Mouse (Mus musculus) stomach, postnatal 0 days (tissue): ENCODE results near the gene Dnase1. TPM values are rescaled to one million over a fixed set of nuclear protein-coding genes. Genes with fewer than 3 reads are reported as not detected.
"Not testable (repeated sequence)": the region's sequence is repeated elsewhere in the genome, so short reads cannot be mapped to it uniquely, and the experiment has no call there.

Experiments used
- ATAC-seq: fragments of 200-750 bp; cut with Nextera tagmentation; 2 replicates; pipeline ENCODE4 v1.8.0; 2017; ENCODE audit not compliant: low FRiP score, low TSS enrichment
- DNase-seq: peaks from one replicate; pipeline ENCODE4 v3.0.0-alpha.2; 2016; ENCODE audit warnings: low spot score
- H3K27ac ChIP-seq: fragments of 300-500 bp; sonication (generic); replicated peaks from 2 replicates; pipeline ENCODE4 v1.5.1; 2014; ENCODE audit warnings: mild to moderate bottlenecking, control low read depth
- H3K27me3 ChIP-seq: fragments of 300-500 bp; sonication (generic); 2 replicates; pipeline ENCODE4 v1.6.1; 2014; ENCODE audit warnings: low read length; ENCODE audit not compliant: control insufficient read depth, insufficient read depth
- H3K36me3 ChIP-seq: fragments of 300-500 bp; sonication (generic); 2 replicates; pipeline ENCODE4 v1.6.1; 2014; ENCODE audit warnings: low read length, mixed read lengths; ENCODE audit not compliant: control insufficient read depth, insufficient read depth
- H3K4me1 ChIP-seq: fragments of 300-500 bp; sonication (generic); replicated peaks from 2 replicates; pipeline ENCODE4 v1.6.1; 2014; ENCODE audit warnings: antibody characterized with exemption; ENCODE audit not compliant: control insufficient read depth, insufficient read depth
- H3K4me2 ChIP-seq: fragments of 300-500 bp; sonication (generic); replicated peaks from 2 replicates; pipeline ENCODE4 v1.6.1; 2014; ENCODE audit warnings: low read depth, mild to moderate bottlenecking, control low read depth, moderate library complexity
- H3K4me3 ChIP-seq: fragments of 300-500 bp; sonication (generic); 2 replicates; pipeline ENCODE4 v1.5.1; 2014; ENCODE audit warnings: low read depth, low read length, control low read depth
- H3K9ac ChIP-seq: fragments of 300-500 bp; sonication (generic); 2 replicates; pipeline ENCODE4 v1.6.1; 2014; ENCODE audit warnings: mild to moderate bottlenecking, low read length, control low read depth, mixed read lengths
- H3K9me3 ChIP-seq: fragments of 300-500 bp; sonication (generic); 2 replicates; pipeline ENCODE4 v1.6.1; 2016; ENCODE audit warnings: low read length; ENCODE audit not compliant: control insufficient read depth
- CTCF ChIP-seq: IDR thresholded peaks from 2 replicates; pipeline ENCODE4 v1.5.1; 2016; ENCODE audit warnings: antibody characterized with exemption, low read depth, mild to moderate bottlenecking, moderate library complexity
- EP300 ChIP-seq: optimal IDR thresholded peaks from 2 replicates; pipeline ENCODE3; 2016; ENCODE audit warnings: antibody characterized with exemption
- WGBS: fragments of 180-500 bp; shearing (Covaris S2); extraction: QIAGEN DNeasy Blood & Tissue Kit; methylation state at CpG from one replicate; pipeline ENCODE4 v1.1.7; 2014; 5-methylcytosine and 5-hydroxymethylcytosine counted together
- polyA plus RNA-seq: library from polyadenylated mRNA; unstranded; fragments of >200 nt; fragmentation: Nextera tagmentation; extraction: Ambion mirVana; gene quantifications from 2 replicates; pipeline ENCODE4 v1.2.1, GENCODE M21; 2015

Dnase1 gene
- polyA plus RNA-seq, 1 experiment from 2014 or later = 0.78 TPM

DNA sequence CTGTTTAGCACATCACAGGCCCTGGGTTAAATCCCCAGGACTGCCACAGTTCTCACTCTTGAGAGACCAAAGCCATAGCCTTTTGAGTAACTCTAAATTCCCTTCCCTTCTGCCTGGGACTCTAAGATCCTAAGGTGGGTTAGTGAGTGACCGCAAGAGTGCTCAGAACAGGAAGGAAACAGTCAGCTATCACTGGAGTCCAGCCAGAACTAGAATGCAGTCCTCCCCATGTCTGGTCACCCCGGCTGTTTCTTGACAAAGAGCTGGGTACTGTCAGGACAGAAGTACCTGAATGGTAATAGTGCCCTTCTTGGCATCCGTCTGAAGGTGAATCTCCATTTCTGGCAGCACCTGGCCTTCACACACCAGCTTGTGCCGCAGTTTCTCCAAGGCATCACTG lies 28.2 kb downstream of the Dnase1 start:
- Histone ChIP-seq H3K9me3 (no peaks in the 10 kb centered on the region), H3K27ac (no peak overlapping the region), H3K27me3 (no peaks in the 10 kb centered on the region), H3K4me3 (no peak overlapping the region), H3K4me1 (no peaks in the 10 kb centered on the region), H3K36me3 (peaks cover 27% of the 10 kb centered on the region), H3K9ac (no peak overlapping the region), H3K4me2 (no peak overlapping the region)
- ATAC-seq (no peak), DNase-seq (no peak)
- 93% methylated on average over 4 of the region's 4 CpGs for WGBS
- TF ChIP-seq CTCF (no peak), EP300 (no peak)

DNA sequence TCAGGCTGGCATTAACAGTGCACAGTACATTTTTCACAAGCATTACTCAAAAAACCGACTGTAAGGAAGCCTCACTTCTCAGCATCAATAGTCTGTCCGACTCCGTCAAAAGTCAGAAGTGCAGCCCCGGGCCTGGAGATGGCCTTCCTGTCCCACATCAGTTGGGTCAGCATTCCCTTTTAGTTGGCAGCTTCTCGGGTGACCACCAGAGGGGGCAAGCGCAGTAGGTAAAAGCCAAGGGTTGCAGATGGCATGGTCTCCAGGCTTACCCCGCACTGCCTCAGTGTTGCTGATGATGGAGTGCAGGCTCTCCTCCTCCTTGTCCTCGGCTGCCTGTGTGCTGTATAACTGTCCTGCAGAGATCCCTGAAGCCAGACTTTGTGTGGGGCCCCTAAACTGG lies 31.8 kb downstream of the Dnase1 start:
- ATAC-seq (peak; percentile 64; the same call in 1 of the 2 replicates), DNase-seq (peak; percentile 71)
- Histone ChIP-seq H3K27me3 (no peaks in the 10 kb centered on the region), H3K4me3 (no peak overlapping the region), H3K27ac (no peak overlapping the region), H3K4me1 (no peaks in the 10 kb centered on the region), H3K9me3 (no peaks in the 10 kb centered on the region), H3K4me2 (no peak overlapping the region), H3K9ac (no peak overlapping the region), H3K36me3 (peaks cover 20% of the 10 kb centered on the region)
- TF ChIP-seq EP300 (no peak), CTCF (peak; percentile 85)
- WGBS = 49% methylated on average over 8 of the region's 8 CpGs

GRCm38 (mm10) chr16:4074297-4074696 lies 37.6 kb downstream of the Dnase1 start:
- TF ChIP-seq CTCF (peak; percentile 40), EP300 (no peak)
- Histone ChIP-seq H3K4me1 (no peaks in the 10 kb centered on the region), H3K4me3 (no peak overlapping the region), H3K4me2 (no peak overlapping the region), H3K9ac (no peak overlapping the region), H3K9me3 (no peaks in the 10 kb centered on the region), H3K27ac (no peak overlapping the region), H3K27me3 (no peaks in the 10 kb centered on the region), H3K36me3 (no peaks in the 10 kb centered on the region)
- no peak for DNase-seq
- 61% methylated on average over 6 of the region's 6 CpGs for WGBS
- ATAC-seq = no peak

- Histone ChIP-seq H3K27me3 (no peaks in the 10 kb centered on the region), H3K9ac (no peak overlapping the region), H3K27ac (no peak overlapping the region), H3K4me3 (no peak overlapping the region), H3K9me3 (no peaks in the 10 kb centered on the region), H3K4me1 (no peaks in the 10 kb centered on the region), H3K36me3 (no peaks in the 10 kb centered on the region), H3K4me2 (no peak overlapping the region)
- no peak for TF ChIP-seq CTCF
- no peak for TF ChIP-seq EP300
- no peak for DNase-seq
- WGBS = 71% methylated on average over 3 of the region's 3 CpGs
- no peak for ATAC-seq
These were observed 38.1 kb downstream of the Dnase1 start for GRCm38 (mm10) chr16:4074836-4075235.

DNA sequence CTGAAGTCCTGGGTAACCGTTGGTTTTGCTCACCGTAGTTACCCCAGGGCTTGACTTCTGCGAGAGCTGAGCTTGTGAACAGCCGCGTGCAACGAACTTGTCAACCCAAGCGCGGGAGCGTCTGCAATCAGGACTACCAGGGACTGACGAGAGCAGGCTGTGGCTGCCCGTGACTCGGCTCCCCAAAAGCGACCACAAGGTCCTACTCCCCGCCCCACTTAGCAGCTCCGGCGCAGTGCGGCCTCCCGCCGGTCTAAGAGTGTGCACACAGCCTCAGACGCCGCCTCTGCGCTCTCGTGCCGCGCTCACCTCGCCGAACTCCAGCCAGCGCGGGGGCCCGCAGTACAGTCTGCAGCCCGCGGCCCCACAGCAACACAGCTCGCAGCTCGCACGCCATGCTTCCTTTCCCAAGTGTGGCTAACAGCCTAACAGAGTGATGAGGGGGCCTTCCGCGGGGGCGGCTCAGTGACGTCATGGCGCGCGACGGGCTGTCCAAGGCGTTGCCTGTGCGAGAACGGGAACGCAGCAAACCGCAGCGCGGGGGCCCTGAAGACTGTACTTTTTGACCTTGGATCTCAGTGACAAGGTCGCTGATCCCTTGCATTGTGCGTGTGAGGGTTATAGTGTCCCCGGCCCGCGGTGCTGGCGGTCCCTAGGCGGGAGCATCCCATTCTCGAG lies 40.8 kb downstream of the Dnase1 start, which contains the start of gene Trap1:
Gene Trap1 (minus strand): TSS at position 444 of the 678 bp plus-strand sequence.
- Histone ChIP-seq H3K27me3 (no peaks in the 10 kb centered on the region), H3K4me2 (peak within 1 kb of the TSS; percentile 63), H3K36me3 (no peaks in the 10 kb centered on the region), H3K4me1 (no peaks in the 10 kb centered on the region), H3K4me3 (peak within 1 kb of the TSS; percentile 80), H3K9me3 (no peaks in the 10 kb centered on the region), H3K9ac (peak within 1 kb of the TSS; percentile 86), H3K27ac (peak within 1 kb of the TSS; percentile 89)
- ATAC-seq = peak; percentile 97
- WGBS = under 1% methylated on average over 58 of the region's 58 CpGs
- DNase-seq = peak; percentile 93
- no peak for TF ChIP-seq CTCF
- TF ChIP-seq EP300 = peak; percentile 66

GRCm38 (mm10) chr16:4078302-4078701 lies 41.6 kb downstream of the Dnase1 start:
- peak overlapping the region; percentile 80 for H3K4me3 ChIP-seq
- H3K4me1 ChIP-seq, H3K9ac ChIP-seq, H3K36me3 ChIP-seq, H3K27ac ChIP-seq, ATAC-seq, H3K4me2 ChIP-seq, H3K9me3 ChIP-seq, H3K27me3 ChIP-seq, DNase-seq: not testable (repeated sequence)
- 54% methylated on average over 10 of the region's 10 CpGs for WGBS
